Mouse (Mus musculus) bone marrow macrophage, adult 2 months (primary cell): ENCODE results near the gene Ylpm1. TPM values are rescaled to one million over a fixed set of nuclear protein-coding genes. Genes with fewer than 3 reads are reported as not detected.

ENCODE experiments used
- H3K27ac ChIP-seq: 2 replicates; pipeline ENCODE4 v1.5.1; 2012; ENCODE audit warnings: low read depth, low read length; ENCODE audit not compliant: insufficient read depth
- H3K4me1 ChIP-seq: 2 replicates; pipeline ENCODE4 v1.6.1; 2012; ENCODE audit warnings: low read length; ENCODE audit not compliant: control insufficient read depth, insufficient read depth
- H3K4me3 ChIP-seq: 2 replicates; pipeline ENCODE4 v1.5.1; 2012; ENCODE audit warnings: mild to moderate bottlenecking, low read length, moderate library complexity; ENCODE audit not compliant: insufficient read depth
- CTCF ChIP-seq: IDR thresholded peaks from 2 replicates; pipeline ENCODE4 v1.5.1; 2012; ENCODE audit warnings: low read depth, mild to moderate bottlenecking, low read length, moderate library complexity
- POLR2A ChIP-seq: IDR thresholded peaks from 2 replicates; pipeline ENCODE4 v1.6.1; 2012; ENCODE audit warnings: mild to moderate bottlenecking, low read depth, low read length, borderline replicate concordance
- polyA plus RNA-seq: library from polyadenylated mRNA; stranded (reverse); fragments of >200 nt; gene quantifications from 2 replicates; pipeline ENCODE4 v1.2.4, GENCODE M21; 2012; ENCODE audit not compliant: missing spikeins, insufficient read depth, insufficient read length

Gene Ylpm1
- polyA plus RNA-seq, 1 experiment = 35.5 TPM

DNA sequence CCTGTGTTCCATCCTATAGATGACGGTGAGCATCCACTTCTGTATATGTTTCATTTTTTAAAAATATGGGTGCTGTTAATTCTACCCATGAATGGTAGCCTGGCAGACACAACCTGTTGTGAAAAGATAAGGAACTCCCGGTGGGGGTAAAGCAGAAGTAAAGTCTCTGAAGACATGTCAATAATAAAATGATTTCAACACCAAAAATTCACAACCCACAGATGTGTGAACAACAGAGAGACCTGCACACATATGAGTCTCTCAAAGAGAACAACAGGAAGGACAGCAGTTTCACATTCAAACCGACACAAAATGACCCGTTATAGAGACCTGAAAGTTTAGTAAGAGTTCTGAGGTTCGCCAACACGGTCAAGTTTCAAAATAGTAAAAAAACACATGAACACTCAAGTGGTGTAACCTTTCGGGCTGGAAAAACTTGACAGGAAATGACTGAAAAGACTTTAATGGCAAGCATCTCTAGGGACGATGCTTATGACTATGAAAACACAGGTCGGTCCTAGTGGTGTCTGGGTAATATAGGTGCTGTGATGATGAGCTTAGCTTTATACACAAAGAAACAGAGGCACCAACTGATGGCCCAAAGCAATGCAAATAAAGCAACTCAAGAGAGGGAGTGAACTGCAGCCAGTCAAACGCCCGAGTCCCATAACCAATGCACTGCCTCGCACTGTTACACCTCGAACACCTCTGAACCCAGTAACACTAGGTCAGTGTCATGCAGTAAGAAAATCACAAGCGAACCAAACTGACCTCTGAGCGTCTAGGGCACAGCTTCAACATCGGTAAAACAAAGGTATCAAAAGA, 27.1 kb upstream of the Ylpm1 start:
- peaks cover 7% of the 10 kb centered on the region for H3K4me1 ChIP-seq
- peak overlapping the region; percentile 84 for H3K4me3 ChIP-seq
- no peak overlapping the region for H3K27ac ChIP-seq
- TF ChIP-seq POLR2A = no peak
- no peak for TF ChIP-seq CTCF

DNA sequence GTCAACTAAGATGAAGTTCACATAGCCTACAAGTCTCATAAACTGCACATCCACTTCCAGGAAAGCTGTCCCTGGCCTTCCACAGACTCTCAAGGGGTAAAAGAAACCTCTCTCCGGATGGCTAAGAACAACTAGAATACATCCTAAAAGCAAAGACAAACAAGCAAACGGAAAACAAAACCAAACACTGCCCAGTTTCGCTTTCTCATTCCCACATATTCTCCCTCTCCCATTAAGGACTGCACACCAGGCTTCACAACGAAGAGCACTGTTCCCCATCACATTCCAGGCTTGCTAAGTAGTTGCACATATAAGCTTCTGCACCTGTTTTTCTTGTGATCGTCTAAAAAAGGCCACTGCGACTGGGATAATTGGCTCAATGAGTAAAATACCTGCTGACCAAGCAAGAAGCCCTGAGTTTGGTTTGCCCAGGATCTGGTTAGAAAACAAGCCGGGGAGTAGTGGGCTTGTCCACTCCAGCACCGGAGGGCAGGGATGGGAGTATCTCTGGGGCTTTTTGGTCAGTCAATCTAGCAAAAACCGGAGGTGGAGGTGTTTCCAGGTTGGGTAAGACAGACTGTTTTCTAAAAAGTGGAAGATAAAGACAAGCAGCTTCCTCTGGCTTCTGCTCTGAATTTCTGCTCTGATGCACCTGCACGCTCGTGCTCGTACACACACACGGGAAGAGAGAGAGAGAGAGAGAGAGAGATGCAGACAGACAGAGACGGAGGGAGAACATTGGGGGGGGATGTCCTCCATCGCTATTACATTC, 26.3 kb upstream of the Ylpm1 start:
- no peak for TF ChIP-seq CTCF
- no peak for TF ChIP-seq POLR2A
- H3K4me1 ChIP-seq = peaks cover 7% of the 10 kb centered on the region
- no peak overlapping the region for H3K27ac ChIP-seq
- H3K4me3 ChIP-seq = peak overlapping the region; percentile 84

DNA sequence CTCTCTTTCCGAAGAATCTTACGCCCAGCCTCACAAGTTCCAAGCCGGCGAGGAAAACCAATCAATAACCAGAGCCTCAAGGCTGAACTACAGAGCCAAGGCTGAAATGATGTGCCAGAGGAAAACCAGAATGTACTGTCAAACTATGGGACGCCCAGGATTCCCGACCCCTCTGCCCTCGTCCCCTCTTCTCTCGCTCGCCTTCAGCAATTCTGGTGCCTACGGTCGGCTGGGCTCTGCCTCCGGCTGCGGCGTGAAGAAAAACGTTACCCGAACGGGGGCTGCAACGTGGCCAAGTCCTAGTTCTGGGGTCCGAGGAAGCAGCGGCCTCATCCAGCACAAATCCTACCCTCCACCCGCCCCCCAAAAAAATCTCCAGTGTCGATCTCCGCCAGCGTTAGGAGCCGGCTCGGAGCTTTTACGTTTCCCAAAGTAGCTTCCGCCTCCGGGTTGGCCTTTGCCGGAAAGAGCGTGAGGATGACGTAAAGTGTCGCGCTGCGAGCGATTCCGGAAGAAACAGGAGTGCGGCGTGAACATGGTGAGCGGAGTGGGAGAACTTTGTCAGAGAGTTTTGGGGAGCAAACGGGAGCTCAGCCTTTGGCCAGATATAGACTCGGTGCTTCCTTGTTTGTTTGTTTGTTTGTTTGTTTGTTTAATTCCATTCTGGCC, 25.6 kb upstream of the Ylpm1 start, which contains the start of the genes Fcf1 and Arel1:
Gene Fcf1 (plus strand): TSS at position 470 of the 669 bp plus-strand sequence.
Gene Arel1 (minus strand): TSS at position 473 of the 669 bp plus-strand sequence.
- H3K4me3 ChIP-seq = peak within 1 kb of the TSS; percentile 84
- no peak for TF ChIP-seq CTCF
- TF ChIP-seq POLR2A = peak; percentile 71; the same call in 1 of the 2 replicates
- no peak within 1 kb of the TSS for H3K27ac ChIP-seq
- H3K4me1 ChIP-seq = peaks cover 7% of the 10 kb centered on the region

DNA sequence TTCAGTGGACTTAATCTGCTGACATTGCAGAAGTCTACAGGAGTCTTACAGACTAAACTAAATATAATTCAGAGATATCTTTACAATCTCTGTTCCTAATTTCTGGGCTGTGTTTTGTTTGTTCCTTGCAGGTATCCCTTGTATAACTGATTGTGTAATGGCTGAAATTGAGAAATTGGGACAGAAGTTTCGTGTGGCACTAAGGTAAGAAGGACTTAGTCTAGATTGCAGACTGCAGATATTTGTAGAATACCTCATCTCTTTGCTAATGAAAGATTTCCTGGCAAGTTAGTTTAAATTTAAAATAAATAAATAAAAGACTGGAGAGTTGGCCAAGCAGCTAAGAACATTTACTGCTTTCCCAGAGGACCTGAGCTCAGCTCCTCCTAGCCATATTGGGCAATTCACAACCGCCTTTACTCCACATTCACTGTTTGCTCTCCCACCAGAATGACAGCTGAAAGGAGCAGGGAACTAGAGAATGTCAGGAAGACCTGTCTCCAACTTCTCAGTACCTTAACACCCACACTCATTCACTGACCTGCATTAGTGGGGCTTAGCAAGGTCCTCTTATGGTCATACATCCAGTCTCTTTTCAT, 16.8 kb upstream of the Ylpm1 start:
- TF ChIP-seq CTCF = no peak
- no peak for TF ChIP-seq POLR2A
- Histone ChIP-seq H3K27ac (no peak overlapping the region), H3K4me1 (no peaks in the 10 kb centered on the region), H3K4me3 (no peak overlapping the region)

DNA sequence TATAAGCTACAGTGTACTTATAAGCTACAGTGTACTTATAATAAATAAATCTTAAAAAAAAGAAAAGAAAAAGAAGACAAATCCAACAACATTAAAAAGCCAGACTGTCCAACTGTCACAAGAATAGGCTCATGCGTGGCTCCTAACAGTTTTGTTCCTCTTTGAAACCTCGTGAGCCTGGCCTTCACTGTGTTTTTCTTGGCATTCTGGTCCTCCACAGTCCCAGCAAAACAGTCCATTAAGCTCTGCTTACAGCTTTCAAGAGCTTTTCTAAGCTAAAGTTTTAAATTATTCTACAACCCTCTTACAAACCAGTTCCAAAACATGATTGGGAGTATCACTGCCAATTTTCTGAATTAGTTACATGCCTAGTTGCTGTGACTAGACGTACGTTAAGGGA, 6.7 kb upstream of the Ylpm1 start:
- no peak overlapping the region for H3K27ac ChIP-seq
- no peak overlapping the region for H3K4me3 ChIP-seq
- no peak for TF ChIP-seq POLR2A
- no peak for TF ChIP-seq CTCF

DNA sequence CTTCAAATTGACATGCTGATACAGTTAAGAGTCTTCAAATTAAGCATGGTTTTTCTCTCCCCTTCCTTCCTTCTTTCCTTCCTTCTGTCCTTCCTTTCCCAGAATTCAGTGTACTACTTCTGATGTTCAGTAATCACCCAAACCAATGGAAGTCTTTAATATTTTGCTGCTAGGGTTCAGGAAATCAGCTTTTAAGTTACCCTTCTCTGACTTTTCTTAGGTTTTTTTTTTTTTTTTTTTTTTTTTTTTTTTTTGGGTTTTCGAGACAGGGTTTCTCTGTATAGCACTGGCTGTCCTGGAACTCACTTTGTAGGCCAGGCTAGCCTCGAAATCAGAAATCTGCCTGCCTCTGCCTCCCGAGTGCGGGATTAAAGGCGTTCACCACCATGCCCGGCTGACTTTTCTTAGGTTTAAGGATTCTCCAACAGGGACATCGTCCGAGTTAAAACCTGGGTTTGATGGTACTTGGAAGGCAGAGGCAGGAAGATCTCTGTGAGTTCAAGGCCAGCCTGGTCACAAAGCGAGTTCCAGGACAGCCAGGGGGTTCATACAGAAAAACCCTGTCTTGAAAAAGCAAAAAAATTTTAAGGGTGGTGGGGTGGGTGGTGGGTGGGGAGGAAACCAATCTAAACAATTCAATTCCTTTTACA, 884 bp upstream of the Ylpm1 start:
- H3K4me3 ChIP-seq = no peak overlapping the region
- H3K4me1 ChIP-seq = peaks cover 14% of the 10 kb centered on the region
- no peak for TF ChIP-seq POLR2A
- TF ChIP-seq CTCF = no peak
- no peak overlapping the region for H3K27ac ChIP-seq

More for the DNA sequence above, 6.7 kb upstream of the Ylpm1 start:
- peaks cover 2% of the 10 kb centered on the region; the same call in 1 of the 2 replicates for H3K4me1 ChIP-seq

DNA sequence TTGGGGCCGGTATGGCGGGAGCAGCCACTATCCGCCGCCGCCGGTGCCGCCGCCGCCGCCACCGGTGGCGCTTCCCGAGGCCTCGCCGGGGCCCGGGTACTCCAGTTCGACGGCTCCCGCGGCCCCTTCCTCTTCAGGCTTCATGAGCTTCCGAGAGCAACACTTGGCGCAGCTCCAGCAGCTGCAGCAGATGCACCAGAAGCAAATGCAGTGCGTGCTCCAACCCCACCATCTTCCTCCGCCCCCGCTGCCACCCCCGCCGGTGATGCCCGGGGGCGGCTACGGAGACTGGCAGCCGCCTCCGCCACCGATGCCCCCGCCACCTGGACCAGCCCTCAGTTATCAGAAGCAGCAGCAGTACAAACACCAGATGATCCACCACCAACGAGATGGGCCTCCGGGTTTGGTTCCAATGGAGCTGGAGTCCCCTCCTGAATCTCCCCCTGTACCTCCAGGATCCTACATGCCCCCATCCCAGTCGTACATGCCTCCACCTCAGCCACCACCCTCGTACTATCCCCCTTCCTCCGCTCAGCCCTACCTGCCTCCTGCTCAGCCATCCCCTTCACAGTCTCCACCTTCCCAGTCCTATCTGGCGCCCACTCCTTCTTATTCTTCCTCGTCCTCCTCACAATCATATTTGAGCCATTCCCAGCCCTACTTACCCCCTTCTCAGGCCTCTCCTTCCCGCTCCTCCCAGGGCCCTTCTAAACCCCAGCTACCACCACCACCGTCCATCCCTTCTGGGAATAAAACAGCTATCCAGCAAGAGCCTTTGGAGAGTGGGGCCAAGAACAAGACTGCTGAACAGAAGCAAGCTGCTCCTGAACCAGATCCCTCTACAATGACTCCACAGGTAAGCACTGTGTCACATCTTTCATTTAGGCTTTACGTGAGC, 629 bp downstream of the Ylpm1 start:
- H3K4me3 ChIP-seq = peak overlapping the region; percentile 64
- TF ChIP-seq POLR2A (no peak), CTCF (no peak)
- peaks cover 14% of the 10 kb centered on the region for H3K4me1 ChIP-seq
- H3K27ac ChIP-seq = peak overlapping the region; percentile 31

DNA sequence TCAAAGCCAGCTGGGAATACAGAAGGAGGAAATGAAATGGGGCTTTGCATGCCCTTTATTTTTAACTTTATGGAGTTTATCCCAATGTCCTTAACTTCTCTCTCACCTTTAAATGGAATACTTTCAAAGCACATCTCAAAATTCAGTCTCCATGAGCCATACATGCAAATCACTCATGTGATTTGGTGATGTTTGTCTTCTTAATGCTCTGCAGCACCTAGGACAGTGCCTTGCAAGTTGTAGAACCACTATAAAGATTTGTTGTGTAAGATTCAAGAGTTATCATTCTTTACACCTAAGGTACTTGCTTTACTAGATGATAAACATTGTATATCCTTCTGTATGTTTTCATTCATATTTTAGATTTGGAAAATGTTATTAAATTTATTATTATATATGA, 2.9 kb downstream of the Ylpm1 start:
- H3K4me3 ChIP-seq = no peak overlapping the region
- H3K27ac ChIP-seq = no peak overlapping the region
- peaks cover 14% of the 10 kb centered on the region for H3K4me1 ChIP-seq
- TF ChIP-seq POLR2A = no peak
